Mouse (Mus musculus) brain, embryonic 18.5 days (tissue): ENCODE results near the gene Tnk1.

ENCODE experiments used
- DNase-seq: peaks from one replicate; pipeline ENCODE4 v3.0.0-alpha.2; 2012; ENCODE audit warnings: low read depth, low spot score

The Tnk1 gene

GRCm38 (mm10) chr11:69858113-69858998 lies at the start of gene Tnk1:
Tnk1 (minus strand) TSS chr11:69858730.
- no peak for DNase-seq

- no peak for DNase-seq
These were observed 45.8 kb upstream of the Tnk1 start for GRCm38 (mm10) chr11:69904311-69904710.

- DNase-seq = no peak
These were observed 44.4 kb upstream of the Tnk1 start for GRCm38 (mm10) chr11:69902972-69903371.

GRCm38 (mm10) chr11:69901993-69902392 lies 43.5 kb upstream of the Tnk1 start:
- DNase-seq = no peak

GRCm38 (mm10) chr11:69901406-69901846 lies 42.9 kb upstream of the Tnk1 start:
- DNase-seq = peak; percentile 97

GRCm38 (mm10) chr11:69900471-69901405 lies 42.2 kb upstream of the Tnk1 start, which contains the start of the genes 2810408A11Rik and Neurl4:
2810408A11Rik (minus strand) TSS chr11:69900987.
Neurl4 (plus strand) TSS chr11:69901072.
- peak; percentile 92 for DNase-seq

GRCm38 (mm10) chr11:69899870-69900269 lies 41.3 kb upstream of the Tnk1 start:
- no peak for DNase-seq

- DNase-seq = no peak
These were observed 36.8 kb upstream of the Tnk1 start, which contains the start of gene Acap1 for GRCm38 (mm10) chr11:69895291-69895690. Acap1 (minus strand) TSS chr11:69895539.

- DNase-seq = no peak
These were observed 36.1 kb upstream of the Tnk1 start for GRCm38 (mm10) chr11:69894671-69895070.

GRCm38 (mm10) chr11:69891482-69891881 lies 33.0 kb upstream of the Tnk1 start:
- DNase-seq = no peak

GRCm38 (mm10) chr11:69886907-69887635 lies 28.5 kb upstream of the Tnk1 start:
- no peak for DNase-seq

- DNase-seq = no peak
These were observed 26.1 kb upstream of the Tnk1 start for GRCm38 (mm10) chr11:69884663-69885062.

- DNase-seq = no peak
These were observed 25.7 kb upstream of the Tnk1 start for GRCm38 (mm10) chr11:69884240-69884639.

- no peak for DNase-seq
These were observed 25.1 kb upstream of the Tnk1 start for GRCm38 (mm10) chr11:69883527-69884151.

GRCm38 (mm10) chr11:69883066-69883465 lies 24.5 kb upstream of the Tnk1 start:
- no peak for DNase-seq

- no peak for DNase-seq
These were observed 23.5 kb upstream of the Tnk1 start for GRCm38 (mm10) chr11:69881787-69882670.

- DNase-seq = no peak
These were observed 22.5 kb upstream of the Tnk1 start, which contains the start of gene Kctd11 for GRCm38 (mm10) chr11:69880853-69881603. Kctd11 (minus strand) TSS chr11:69881406.

- DNase-seq = no peak
These were observed 21.9 kb upstream of the Tnk1 start for GRCm38 (mm10) chr11:69880506-69880852.

- DNase-seq = no peak
These were observed 21.2 kb upstream of the Tnk1 start for GRCm38 (mm10) chr11:69879711-69880110.
